Mouse (Mus musculus): ENCODE data around the gene Oasl2.

GRCm38 (mm10) chr5:114921551-114922365 lies 25.0 kb downstream of the Oasl2 start:
- TF ChIP-seq CTCF (IDR thresholded peaks at IDR 0.05; ENCODE audit: low read depth) (peak; percentile 54), EP300 (IDR thresholded peaks at IDR 0.05; ENCODE audit: low read depth) (no peak)
